Mouse (Mus musculus): ENCODE data around the gene Gm12695.

Gene Gm12695

GRCm38 (mm10) chr4:96785086-96785485 is at the start of gene Gm12695:
TSS of gene Gm12695 (minus strand) at chr4:96785186.
- DNase-seq (ENCODE audit: low spot score): no peak

- no peak for DNase-seq (ENCODE audit: low spot score)
These were observed 40.6 kb upstream of the Gm12695 start for GRCm38 (mm10) chr4:96825540-96826045.

GRCm38 (mm10) chr4:96806824-96807808 is 22.1 kb upstream of the Gm12695 start:
- DNase-seq (ENCODE audit: low spot score): no peak

- DNase-seq (ENCODE audit: low spot score): peak; percentile 61
These were observed 14.6 kb upstream of the Gm12695 start for GRCm38 (mm10) chr4:96799380-96800157.

GRCm38 (mm10) chr4:96797583-96797982 is 12.6 kb upstream of the Gm12695 start:
- no peak for DNase-seq (ENCODE audit: low spot score)

GRCm38 (mm10) chr4:96791301-96791700 is 6.3 kb upstream of the Gm12695 start:
- no peak for DNase-seq (ENCODE audit: low spot score)

- DNase-seq (ENCODE audit: low spot score): no peak
These were observed 4.9 kb upstream of the Gm12695 start for GRCm38 (mm10) chr4:96789905-96790304.

GRCm38 (mm10) chr4:96786610-96787009 is 1.6 kb upstream of the Gm12695 start:
- DNase-seq (ENCODE audit: low spot score): peak; percentile 27

GRCm38 (mm10) chr4:96772966-96773566 is 11.9 kb downstream of the Gm12695 start:
- DNase-seq (ENCODE audit: low spot score): no peak

GRCm38 (mm10) chr4:96766396-96766998 is 18.5 kb downstream of the Gm12695 start:
- DNase-seq (ENCODE audit: low spot score): no peak

- no peak for DNase-seq (ENCODE audit: low spot score)
These were observed 33.0 kb downstream of the Gm12695 start for GRCm38 (mm10) chr4:96751953-96752352.

- no peak for DNase-seq (ENCODE audit: low spot score)
These were observed 44.5 kb downstream of the Gm12695 start for GRCm38 (mm10) chr4:96740472-96740871.

GRCm38 (mm10) chr4:96729256-96729655 is 55.7 kb downstream of the Gm12695 start:
- DNase-seq (ENCODE audit: low spot score): peak; percentile 5

GRCm38 (mm10) chr4:96728211-96728610 is 56.8 kb downstream of the Gm12695 start:
- no peak for DNase-seq (ENCODE audit: low spot score)

GRCm38 (mm10) chr4:96725415-96726055 is 59.5 kb downstream of the Gm12695 start:
- DNase-seq (ENCODE audit: low spot score): no peak

- no peak for DNase-seq (ENCODE audit: low spot score)
These were observed 62.7 kb downstream of the Gm12695 start for GRCm38 (mm10) chr4:96722301-96722700.

GRCm38 (mm10) chr4:96718977-96719966 is 65.7 kb downstream of the Gm12695 start:
- peak; percentile 44 for DNase-seq (ENCODE audit: low spot score)

- no peak for DNase-seq (ENCODE audit: low spot score)
These were observed 66.5 kb downstream of the Gm12695 start for GRCm38 (mm10) chr4:96718503-96718902.

GRCm38 (mm10) chr4:96705281-96705951 is 79.6 kb downstream of the Gm12695 start:
- DNase-seq (ENCODE audit: low spot score): peak; percentile 42
